32 mouse cellular contexts compared by ENCODE assay signal in the genomic region with DNA sequence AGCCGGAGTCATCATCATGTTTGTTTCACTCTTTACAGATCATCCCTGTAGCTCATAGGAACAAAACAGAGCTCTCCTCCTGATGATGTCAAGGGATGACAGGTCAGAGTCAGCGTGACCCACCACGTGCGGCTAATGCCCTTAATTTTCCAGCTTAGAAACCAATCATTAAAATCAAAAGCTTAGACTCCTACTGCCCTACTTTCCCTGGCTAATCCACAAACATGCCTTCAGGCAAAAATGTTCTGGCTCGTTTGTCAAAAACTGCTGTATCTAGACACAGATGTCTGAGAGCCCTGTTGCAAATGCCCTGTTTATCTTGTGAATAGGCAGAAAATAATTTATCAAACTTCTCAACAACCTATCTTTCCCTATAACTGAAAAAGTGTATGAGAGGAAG. TPM values are rescaled to one million over a fixed set of nuclear protein-coding genes. Genes with fewer than 3 reads are reported as not detected.
DNase-seq lines count a peak whose midpoint lies in the region; ATAC-seq lines count a peak whose summit lies in the region.
"Had no signal": no experiment of that assay in that cellular context is flagged by ENCODE, and none has a peak within 500 bp of the region (broad histone marks: within the 10 kb centered on the region; RNA-seq: fewer than 3 reads in every experiment).

No protein-coding gene starts in this region.

- H3K27ac ChIP-seq in midbrain, embryonic 14.5 days (replicated peaks; ENCODE audit: low read depth, low read length): no peak overlapping the region
- no peak overlapping the region for H3K27ac ChIP-seq in midbrain, embryonic 16.5 days (ENCODE audit: low read length)
- H3K27ac ChIP-seq: hindbrain, embryonic 15.5 days; intestine, embryonic 15.5 days; liver, embryonic 12.5 days; macrophage had no signal

- peaks cover 25% of the 10 kb centered on the region; the same call in 1 of the 2 replicates for H3K4me1 ChIP-seq in midbrain, embryonic 14.5 days (ENCODE audit: control insufficient read depth, insufficient read depth, low read length)
- H3K4me1 ChIP-seq in midbrain, embryonic 16.5 days (ENCODE audit: control insufficient read depth, insufficient read depth, low read length): peaks cover 11% of the 10 kb centered on the region; the same call in 1 of the 2 replicates
- H3K4me1 ChIP-seq: intestine, embryonic 15.5 days had no signal

- no peaks in the 10 kb centered on the region for H3K36me3 ChIP-seq in midbrain, embryonic 14.5 days (ENCODE audit: control insufficient read depth, insufficient read depth, low read length)
- no peaks in the 10 kb centered on the region for H3K36me3 ChIP-seq in midbrain, embryonic 16.5 days (ENCODE audit: control insufficient read depth, insufficient read depth, low read length)
- H3K36me3 ChIP-seq: G1E; hindbrain, embryonic 10.5 days; hindbrain, embryonic 15.5 days; intestine, embryonic 15.5 days; liver, embryonic 12.5 days had no signal

- H3K9me3 ChIP-seq in midbrain, embryonic 14.5 days (ENCODE audit: control insufficient read depth, low read length): no peaks in the 10 kb centered on the region
- H3K9me3 ChIP-seq in midbrain, embryonic 16.5 days (replicated peaks; ENCODE audit: control insufficient read depth, low read length, poor library complexity, severe bottlenecking): no peaks in the 10 kb centered on the region
- H3K9me3 ChIP-seq: G1E; heart, embryonic 13.5 days; hindbrain, embryonic 10.5 days; hindbrain, embryonic 15.5 days; intestine, embryonic 15.5 days; liver, embryonic 12.5 days had no signal

- H3K4me2 ChIP-seq in midbrain, embryonic 14.5 days (ENCODE audit: low read length): no peak overlapping the region
- H3K4me2 ChIP-seq in midbrain, embryonic 16.5 days (ENCODE audit: low read length): no peak overlapping the region
- H3K4me2 ChIP-seq: hindbrain, embryonic 15.5 days; intestine, embryonic 15.5 days; liver, embryonic 12.5 days had no signal

- peaks cover 9% of the 10 kb centered on the region; the same call in 1 of the 2 replicates for H3K27me3 ChIP-seq in midbrain, embryonic 14.5 days (ENCODE audit: control insufficient read depth, insufficient read depth, low read length)
- no peaks in the 10 kb centered on the region; the same call in 1 of the 2 replicates for H3K27me3 ChIP-seq in midbrain, embryonic 16.5 days (ENCODE audit: control insufficient read depth, insufficient read depth, low read depth, low read length)

- no peak overlapping the region for H3K4me3 ChIP-seq in midbrain, embryonic 14.5 days (replicated peaks; ENCODE audit: low read depth, low read length)
- no peak overlapping the region for H3K4me3 ChIP-seq in midbrain, embryonic 16.5 days (ENCODE audit: low read depth, low read length)
- H3K4me3 ChIP-seq: heart, embryonic 13.5 days; hindbrain, embryonic 10.5 days; hindbrain, embryonic 15.5 days; intestine, embryonic 15.5 days; liver, embryonic 12.5 days had no signal

- ATAC-seq in midbrain, embryonic 14.5 days (ENCODE audit: low FRiP score, low TSS enrichment): no peak
- no peak for ATAC-seq in midbrain, embryonic 16.5 days
- no peak for ATAC-seq in monocyte, adult 5-6 weeks (replicated peaks; ENCODE audit: insufficient number of reproducible peaks, low FRiP score, low TSS enrichment, poor library complexity, severe bottlenecking)
- no peak for ATAC-seq in granulocyte monocyte progenitor cell, adult 5-6 weeks (replicated peaks; ENCODE audit: poor library complexity, severe bottlenecking)
- ATAC-seq: forebrain, embryonic 14.5 days; intestine, embryonic 15.5 days; liver, embryonic 12.5 days; liver, postnatal 0 days; lung, postnatal 0 days had no signal

- peak; percentile 18 for DNase-seq in adrenal gland, adult 2 months
- no peak for DNase-seq in adrenal gland, adult 8-10 months
- peak; percentile 54 for DNase-seq in midbrain, embryonic 14.5 days
- DNase-seq in fibroblast of lung, adult 2 months (ENCODE audit: low read depth): peak; percentile 3
- DNase-seq in right cerebral cortex, adult 2 months (ENCODE audit: low spot score in 2 of 2): no peak
- DNase-seq: cerebellum, adult 11 months; cerebellum, adult 9-10 months; cerebellum, postnatal 36 days; gastrocnemius, postnatal 25 days; heart, postnatal 10 days; kidney, adult 9 months; kidney, postnatal 10 days; layer of hippocampus, postnatal 36 days; left cerebral cortex, postnatal 4 days; liver, postnatal 0 days; right cerebral cortex, postnatal 25 days; thymus, adult 2 months; thymus, postnatal 36 days had no signal

- H3K9ac ChIP-seq in midbrain, embryonic 14.5 days (replicated peaks; ENCODE audit: low read length): no peak overlapping the region
- H3K9ac ChIP-seq in midbrain, embryonic 16.5 days (ENCODE audit: low read depth, low read length): no peak overlapping the region
- H3K9ac ChIP-seq: hindbrain, embryonic 15.5 days; intestine, embryonic 15.5 days; liver, embryonic 12.5 days; liver, postnatal 0 days had no signal

- 38% methylated on average over 5 of the region's 5 CpGs for WGBS in midbrain, embryonic 14.5 days
- 47% methylated on average over 5 of the region's 5 CpGs for WGBS in midbrain, embryonic 16.5 days

RNA-seq across cellular contexts. Expression of a gene that starts 4.9 kb away (rescaled TPM):
- total RNA-seq in adrenal gland, adult 2 months (2021): 10 to 100 TPM in 1 of 2 experiments, 1 to 10 TPM in 1; 6.5 to 13.3 TPM
- 5.4 and 7.0 TPM in 2 replicates for polyA plus RNA-seq in adrenal gland, adult 2 months (2012; rRNA removed)
- 10 to 100 TPM in 2 of 4 experiments, 1 to 10 TPM in 2; 8.0 to 16.6 (median 11.7) TPM for total RNA-seq in adrenal gland, adult 8-10 months (2022)
- polyA plus RNA-seq in midbrain, embryonic 14.5 days (2014; fragmentation: Nextera tagmentation; extraction: Ambion mirVana): 3.0 and 3.5 TPM in 2 replicates
- polyA plus RNA-seq in midbrain, embryonic 16.5 days (2015; fragmentation: Nextera tagmentation; extraction: Ambion mirVana): 1.5 and 2.3 TPM in 2 replicates
- total RNA-seq in monocyte, adult 5-6 weeks (2017): not detected in 3 replicates
- not detected in 2 replicates for total RNA-seq in granulocyte monocyte progenitor cell, adult 5-6 weeks (2014; fragmentation: Nextera tagmentation)
- total RNA-seq in granulocyte monocyte progenitor cell, adult 5-6 weeks (2017): not detected in 2 replicates
- total RNA-seq: megakaryocyte-erythroid progenitor cell, adult 5-6 weeks; neutrophil, adult 5-6 weeks had no signal
- polyA plus RNA-seq: G1E, macrophage had no signal

Comparison
In these comparisons a context has a peak if more than half of its experiments do, and no peak if none do; other contexts are left out.
1. DNase-seq: peak in adrenal gland, adult 2 months (single experiment), midbrain, embryonic 14.5 days (single experiment) and fibroblast of lung, adult 2 months (single experiment); none in adrenal gland, adult 8-10 months (single experiment) and right cerebral cortex, adult 2 months (0 of 2).